Mouse (Mus musculus) limb, embryonic 12.5 days (tissue): Measurements from ENCODE around the gene Ngfr. TPM values are rescaled to one million over a fixed set of nuclear protein-coding genes. Genes with fewer than 3 reads are reported as not detected.

Experiments used
- ATAC-seq: fragments of 200-750 bp; cut with Nextera tagmentation; 2 replicates; pipeline ENCODE4 v1.8.0; 2017; ENCODE audit warnings: low read depth, moderate TSS enrichment; ENCODE audit not compliant: insufficient number of reproducible peaks, insufficient read depth, low FRiP score, low TSS enrichment
- H3K27ac ChIP-seq: fragments of 300-500 bp; sonication (generic); 2 replicates; pipeline ENCODE4 v1.5.1; 2016; ENCODE audit warnings: mild to moderate bottlenecking, moderate library complexity
- H3K27me3 ChIP-seq: fragments of 300-500 bp; sonication (generic); 2 replicates; pipeline ENCODE4 v1.6.1; 2016; ENCODE audit warnings: mild to moderate bottlenecking, moderate library complexity
- H3K36me3 ChIP-seq: fragments of 300-500 bp; sonication (generic); 2 replicates; pipeline ENCODE4 v1.6.1; 2016; ENCODE audit warnings: mild to moderate bottlenecking, moderate library complexity
- H3K4me1 ChIP-seq: fragments of 300-500 bp; sonication (generic); replicated peaks from 2 replicates; pipeline ENCODE4 v1.6.1; 2016
- H3K4me2 ChIP-seq: fragments of 300-500 bp; sonication (generic); 2 replicates; pipeline ENCODE4 v1.6.1; 2016; ENCODE audit warnings: mild to moderate bottlenecking, moderate library complexity
- H3K4me3 ChIP-seq: fragments of 300-500 bp; sonication (generic); replicated peaks from 2 replicates; pipeline ENCODE4 v1.5.1; 2016; ENCODE audit warnings: mild to moderate bottlenecking
- H3K9ac ChIP-seq: fragments of 300-500 bp; sonication (generic); replicated peaks from 2 replicates; pipeline ENCODE4 v1.6.1; 2016; ENCODE audit warnings: mild to moderate bottlenecking, moderate library complexity
- H3K9me3 ChIP-seq: fragments of 300-500 bp; sonication (generic); 2 replicates; pipeline ENCODE4 v1.6.1; 2016; ENCODE audit warnings: mild to moderate bottlenecking, moderate library complexity
- WGBS: fragments of 180-500 bp; shearing (Covaris S2); methylation state at CpG from one replicate; pipeline ENCODE4 v1.1.7; 2016; 5-methylcytosine and 5-hydroxymethylcytosine counted together
- polyA plus RNA-seq: library from polyadenylated mRNA; unstranded; fragments of >200 nt; fragmentation: Nextera tagmentation; extraction: Ambion mirVana; gene quantifications from 2 replicates; pipeline ENCODE4 v1.2.1, GENCODE M21; 2016

Gene Ngfr
- polyA plus RNA-seq, 1 experiment from 2014 or later: 24.3 TPM

DNA sequence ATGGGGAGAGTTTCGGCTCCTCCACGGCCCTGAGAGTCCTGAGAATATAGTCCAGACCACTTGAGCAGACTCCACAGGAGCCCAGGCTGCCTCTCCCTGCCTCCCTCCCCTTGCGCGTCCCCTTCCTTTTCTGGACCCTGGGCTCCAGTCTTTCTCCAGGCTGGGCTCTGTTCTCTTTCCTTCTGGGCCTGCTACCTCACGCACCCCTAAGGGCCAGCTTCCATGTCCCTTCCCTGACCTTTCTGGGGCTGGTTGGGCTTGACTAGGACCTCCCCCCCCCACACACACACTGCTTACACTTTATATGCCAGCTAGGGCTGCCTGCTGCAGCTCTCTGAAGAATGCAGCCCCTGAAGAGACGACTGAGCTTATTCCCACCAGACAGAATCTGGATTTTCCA lies 20.2 kb downstream of the Ngfr start:
- Histone ChIP-seq H3K4me1 (peaks cover 68% of the 10 kb centered on the region), H3K4me2 (no peak overlapping the region), H3K9ac (no peak overlapping the region), H3K27ac (peak overlapping the region; percentile 62; the same call in 1 of the 2 replicates), H3K27me3 (peaks cover 17% of the 10 kb centered on the region), H3K4me3 (no peak overlapping the region), H3K36me3 (no peaks in the 10 kb centered on the region), H3K9me3 (peaks cover 2% of the 10 kb centered on the region; the same call in 1 of the 2 replicates)
- no peak for ATAC-seq
- 33% methylated on average over 6 of the region's 6 CpGs for WGBS

GRCm38 (mm10) chr11:95565327-95565726 lies 22.2 kb downstream of the Ngfr start:
- H3K36me3 ChIP-seq: no peaks in the 10 kb centered on the region
- H3K9ac ChIP-seq: no peak overlapping the region
- peaks cover 8% of the 10 kb centered on the region; the same call in 1 of the 2 replicates for H3K27me3 ChIP-seq
- 45% methylated on average over 10 of the region's 10 CpGs for WGBS
- H3K9me3 ChIP-seq: peaks cover 2% of the 10 kb centered on the region; the same call in 1 of the 2 replicates
- ATAC-seq: no peak
- H3K4me2 ChIP-seq: no peak overlapping the region
- no peak overlapping the region for H3K4me3 ChIP-seq
- peak overlapping the region; percentile 37; the same call in 1 of the 2 replicates for H3K27ac ChIP-seq
- peaks cover 52% of the 10 kb centered on the region for H3K4me1 ChIP-seq

DNA sequence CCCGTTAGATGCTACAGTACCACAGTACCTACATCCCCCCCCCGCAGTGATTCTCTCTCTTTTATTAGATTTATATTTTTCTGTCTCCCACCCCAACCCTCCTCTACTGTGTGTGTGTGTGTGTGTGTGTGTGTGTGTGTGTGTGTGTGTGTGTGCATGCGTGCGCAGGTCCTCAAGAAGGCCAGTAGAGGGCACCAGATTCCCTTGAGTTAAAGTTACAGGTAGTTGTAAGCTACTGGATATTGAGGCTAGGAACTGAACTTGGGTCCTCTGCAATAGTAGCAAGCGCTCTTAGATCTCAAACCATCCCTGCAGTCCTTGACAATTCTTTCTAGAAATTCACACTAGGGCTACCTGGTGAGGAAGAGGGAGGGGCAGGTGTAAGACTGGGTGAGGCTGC lies 23.7 kb downstream of the Ngfr start:
- no peak for ATAC-seq
- Histone ChIP-seq H3K4me3 (no peak overlapping the region), H3K4me2 (no peak overlapping the region), H3K36me3 (no peaks in the 10 kb centered on the region), H3K27ac (no peak overlapping the region), H3K27me3 (peaks cover 15% of the 10 kb centered on the region), H3K4me1 (peaks cover 49% of the 10 kb centered on the region), H3K9ac (no peak overlapping the region), H3K9me3 (peaks cover 2% of the 10 kb centered on the region; the same call in 1 of the 2 replicates)
- 97% methylated on average over 5 of the region's 5 CpGs for WGBS

- Histone ChIP-seq H3K4me3 (no peak overlapping the region), H3K27ac (no peak overlapping the region), H3K36me3 (no peaks in the 10 kb centered on the region), H3K4me2 (no peak overlapping the region), H3K4me1 (peaks cover 47% of the 10 kb centered on the region), H3K9me3 (peaks cover 2% of the 10 kb centered on the region; the same call in 1 of the 2 replicates), H3K9ac (no peak overlapping the region), H3K27me3 (peaks cover 21% of the 10 kb centered on the region)
- ATAC-seq: no peak
- WGBS: 70% methylated on average over 3 of the region's 3 CpGs
Measured at GRCm38 (mm10) chr11:95560773-95561172, 26.8 kb downstream of the Ngfr start.

GRCm38 (mm10) chr11:95559761-95560160 lies 27.8 kb downstream of the Ngfr start:
- no peak overlapping the region for H3K4me3 ChIP-seq
- H3K9me3 ChIP-seq: peaks cover 2% of the 10 kb centered on the region; the same call in 1 of the 2 replicates
- H3K27me3 ChIP-seq: peaks cover 19% of the 10 kb centered on the region
- H3K4me1 ChIP-seq: peaks cover 49% of the 10 kb centered on the region
- WGBS: 75% methylated on average over 2 of the region's 2 CpGs
- H3K27ac ChIP-seq: no peak overlapping the region
- no peaks in the 10 kb centered on the region for H3K36me3 ChIP-seq
- no peak overlapping the region for H3K4me2 ChIP-seq
- no peak overlapping the region for H3K9ac ChIP-seq
- no peak for ATAC-seq

DNA sequence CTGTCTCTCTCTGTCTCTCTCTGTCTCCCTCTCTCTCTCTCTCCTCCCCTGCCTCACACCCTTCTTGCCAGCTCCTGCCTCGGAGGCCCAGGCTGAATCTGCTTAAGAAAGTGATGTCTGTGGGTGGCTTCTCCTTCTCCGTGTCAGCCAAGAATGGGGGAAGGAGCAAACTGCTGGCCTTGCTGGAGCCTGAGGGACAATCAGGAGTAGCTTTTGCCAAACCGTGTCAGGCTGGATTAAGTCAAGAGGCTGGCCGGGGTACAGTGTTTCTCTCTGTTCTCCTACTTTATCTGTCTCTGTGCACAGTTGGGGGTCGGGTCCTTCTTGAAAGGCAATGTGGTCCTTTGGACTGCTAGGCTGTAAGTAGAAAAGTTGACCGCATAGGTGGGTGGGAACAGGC lies 29.8 kb downstream of the Ngfr start:
- Histone ChIP-seq H3K27me3 (peaks cover 15% of the 10 kb centered on the region), H3K9me3 (peaks cover under 1% of the 10 kb centered on the region; the same call in 1 of the 2 replicates), H3K4me2 (no peak overlapping the region), H3K36me3 (no peaks in the 10 kb centered on the region), H3K4me1 (peaks cover 53% of the 10 kb centered on the region), H3K9ac (no peak overlapping the region), H3K4me3 (no peak overlapping the region), H3K27ac (no peak overlapping the region)
- ATAC-seq: no peak
- WGBS: 53% methylated on average over 6 of the region's 6 CpGs

- no peak for ATAC-seq
- Histone ChIP-seq H3K4me2 (no peak overlapping the region), H3K4me3 (no peak overlapping the region), H3K27me3 (peaks cover 15% of the 10 kb centered on the region), H3K27ac (0 out of 2 replicates have a peak overlapping the region, but pooled peaks have one; percentile 13), H3K4me1 (peaks cover 53% of the 10 kb centered on the region), H3K36me3 (no peaks in the 10 kb centered on the region), H3K9ac (no peak overlapping the region), H3K9me3 (peaks cover 3% of the 10 kb centered on the region)
- WGBS: 75% methylated on average over 6 of the region's 6 CpGs
Measured at GRCm38 (mm10) chr11:95557032-95557431, 30.5 kb downstream of the Ngfr start.

- Histone ChIP-seq H3K27ac (peak overlapping the region; percentile 86), H3K4me3 (no peak overlapping the region), H3K27me3 (peaks cover 15% of the 10 kb centered on the region), H3K9ac (no peak overlapping the region), H3K9me3 (peaks cover 3% of the 10 kb centered on the region), H3K4me2 (peak overlapping the region; percentile 34), H3K36me3 (no peaks in the 10 kb centered on the region), H3K4me1 (peaks cover 47% of the 10 kb centered on the region)
- 11% methylated on average over 8 of the region's 8 CpGs for WGBS
- ATAC-seq: no peak; the same call in 1 of the 2 replicates
Measured at GRCm38 (mm10) chr11:95555279-95555678, 32.3 kb downstream of the Ngfr start.

DNA sequence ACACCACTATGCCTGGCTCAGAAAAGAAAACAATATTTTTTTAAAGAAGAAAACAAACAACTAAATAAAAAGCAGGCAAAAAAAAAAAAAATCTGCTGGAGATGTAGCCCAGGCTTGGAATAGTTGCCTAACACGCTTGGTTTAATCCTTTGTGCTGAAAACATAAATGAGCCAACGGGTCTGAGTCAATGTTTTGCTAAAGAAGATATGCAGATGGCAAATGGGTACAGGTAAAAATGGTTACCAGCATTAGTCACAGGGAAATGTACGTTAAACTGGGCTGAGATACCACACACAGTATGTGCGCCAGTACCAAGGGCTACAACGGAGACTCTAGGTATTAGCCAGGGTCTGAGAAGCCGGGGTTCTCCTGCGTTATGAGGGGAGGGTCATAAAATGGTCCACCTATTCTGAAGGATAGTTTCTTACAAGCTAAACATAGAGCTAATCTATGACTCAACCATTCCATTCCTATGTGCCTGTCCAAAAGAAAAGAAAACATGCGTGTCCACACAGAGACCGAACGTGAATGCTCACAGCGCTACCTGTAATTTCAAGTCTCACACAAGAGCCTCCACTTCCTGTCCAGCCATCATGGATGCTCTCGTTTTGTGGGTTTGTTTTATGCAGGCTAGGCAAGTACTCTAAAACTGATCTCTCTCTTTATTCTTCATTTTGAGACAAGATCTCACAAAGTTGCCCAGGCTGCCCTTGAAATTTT lies 37.1 kb downstream of the Ngfr start:
- no peak overlapping the region for H3K9ac ChIP-seq
- WGBS: 88% methylated on average over 12 of the region's 12 CpGs
- H3K36me3 ChIP-seq: no peaks in the 10 kb centered on the region
- no peak for ATAC-seq
- peaks cover 3% of the 10 kb centered on the region for H3K9me3 ChIP-seq
- no peak overlapping the region for H3K27ac ChIP-seq
- 0 out of 2 replicates have a peak, but pooled peaks cover 3% of the 10 kb centered on the region for H3K27me3 ChIP-seq
- no peak overlapping the region for H3K4me3 ChIP-seq
- H3K4me1 ChIP-seq: peaks cover 11% of the 10 kb centered on the region
- H3K4me2 ChIP-seq: no peak overlapping the region

- no peak overlapping the region for H3K4me2 ChIP-seq
- ATAC-seq: no peak
- H3K4me1 ChIP-seq: peaks cover 14% of the 10 kb centered on the region
- no peak overlapping the region for H3K9ac ChIP-seq
- H3K27ac ChIP-seq: no peak overlapping the region
- H3K9me3 ChIP-seq: no peaks in the 10 kb centered on the region
- peaks cover 13% of the 10 kb centered on the region for H3K27me3 ChIP-seq
- 61% methylated on average over 10 of the region's 10 CpGs for WGBS
- H3K36me3 ChIP-seq: no peaks in the 10 kb centered on the region
- no peak overlapping the region for H3K4me3 ChIP-seq
Measured at GRCm38 (mm10) chr11:95546021-95546782, 41.3 kb downstream of the Ngfr start.

DNA sequence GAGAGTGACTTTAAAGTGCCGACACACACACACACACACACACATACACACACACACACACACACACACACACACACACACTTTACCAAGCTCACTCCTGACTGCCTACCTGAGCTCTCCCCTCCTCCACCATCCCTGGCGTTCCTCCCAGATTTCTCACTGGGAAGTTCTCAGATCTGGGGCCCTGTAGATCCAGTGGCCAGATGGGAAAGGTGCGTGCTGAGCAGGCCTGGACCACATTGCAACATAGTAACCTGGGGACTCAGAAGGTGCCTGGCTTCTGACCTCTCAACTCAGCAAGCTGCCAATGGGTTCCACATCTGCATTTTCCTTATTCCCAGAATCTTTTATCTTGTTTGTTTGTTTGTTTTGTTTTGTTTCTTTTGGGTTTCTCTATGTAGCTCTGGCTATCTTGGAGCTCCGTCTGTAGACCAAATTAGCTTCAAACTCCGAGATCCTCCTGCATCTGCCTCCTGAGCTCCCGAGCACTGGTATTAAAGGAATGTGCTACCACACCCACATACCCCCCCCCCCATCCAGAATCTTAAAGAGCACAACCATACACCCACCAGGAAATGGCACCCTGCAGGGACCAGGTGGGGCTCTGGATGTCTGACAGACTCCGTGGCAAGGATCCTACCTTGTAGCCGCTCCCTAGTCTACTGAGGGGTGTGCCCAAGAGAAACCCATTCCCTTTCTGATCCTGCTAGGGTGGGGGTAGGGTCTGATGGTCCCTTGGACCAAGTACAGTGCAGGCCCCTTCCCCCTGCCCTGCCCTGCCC lies 42.8 kb downstream of the Ngfr start:
- no peak for ATAC-seq
- Histone ChIP-seq H3K27ac (no peak overlapping the region), H3K4me1 (peaks cover 29% of the 10 kb centered on the region), H3K9ac (no peak overlapping the region), H3K27me3 (peaks cover 23% of the 10 kb centered on the region), H3K36me3 (no peaks in the 10 kb centered on the region), H3K4me2 (no peak overlapping the region), H3K4me3 (no peak overlapping the region), H3K9me3 (no peaks in the 10 kb centered on the region)
- WGBS: 82% methylated on average over 8 of the region's 8 CpGs
